Mouse (Mus musculus) ES-E14 (cell line): ENCODE data around the gene Ntrk2.

Source experiments
- ZC3H11A ChIP-seq: IDR thresholded peaks from 2 replicates; pipeline ENCODE4 v1.6.1; 2012; ENCODE audit warnings: low read depth, mild to moderate bottlenecking, inconsistent platforms, low read length, borderline replicate concordance
- ZNF384 ChIP-seq: IDR thresholded peaks from 2 replicates; pipeline ENCODE4 v1.6.1; 2012; ENCODE audit warnings: low read depth, low read length, inconsistent platforms

DNA sequence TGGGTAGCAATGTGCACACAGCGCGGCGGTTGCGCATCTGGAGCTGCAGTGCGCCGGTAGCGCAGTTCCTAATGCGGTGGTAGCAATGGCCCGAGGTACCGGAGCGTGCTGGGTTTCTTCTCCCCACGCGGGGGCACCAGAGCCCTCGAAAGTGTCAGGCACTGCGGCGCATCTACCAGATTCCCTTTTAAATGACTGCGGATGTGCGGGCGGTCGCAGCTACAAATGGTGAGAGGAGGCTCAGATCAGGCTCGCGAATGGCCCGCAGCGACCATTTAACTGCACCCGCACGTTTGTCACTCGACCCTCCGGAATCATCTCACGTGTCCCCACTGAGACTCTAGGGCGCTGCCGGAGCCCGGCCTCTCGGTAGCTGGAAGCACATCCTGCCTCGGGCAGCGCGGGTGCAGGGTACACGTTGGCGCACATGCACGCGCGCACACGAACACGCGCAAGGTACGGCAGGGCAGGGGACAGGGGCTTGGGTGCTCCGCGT, at the start of gene Ntrk2:
- no peak for TF ChIP-seq ZC3H11A
- no peak for TF ChIP-seq ZNF384
